Mouse (Mus musculus): ENCODE measurements at regions not wholly inside any gene's neighbourhood (a gene's known extent, or its start where the extent isn't known, plus 50 kb on each side); places are given as distances from the start of the nearest gene placed in this dataset.
A peak's percentile ranks its signal among the peaks of the same experiment; 100 is the strongest.

GRCm38 (mm10) chr16:8246445-8246844 is 178.5 kb downstream of the Tmem114 start:
- no peak for ATAC-seq (ENCODE audit: insufficient number of reproducible peaks, low FRiP score)
- 84% methylated on average over 3 of the region's 3 CpGs for WGBS
- no peaks in the 10 kb centered on the region for H3K27me3 ChIP-seq (replicated peaks)
- no peak overlapping the region for H3K4me2 ChIP-seq
- no peaks in the 10 kb centered on the region for H3K9me3 ChIP-seq (replicated peaks)
- H3K27ac ChIP-seq (ENCODE audit: poor library complexity, severe bottlenecking), result no peak overlapping the region
- H3K9ac ChIP-seq, result no peak overlapping the region
- H3K4me3 ChIP-seq, result no peak overlapping the region
- H3K36me3 ChIP-seq, result no peaks in the 10 kb centered on the region
- no peaks in the 10 kb centered on the region for H3K4me1 ChIP-seq (replicated peaks)

DNA sequence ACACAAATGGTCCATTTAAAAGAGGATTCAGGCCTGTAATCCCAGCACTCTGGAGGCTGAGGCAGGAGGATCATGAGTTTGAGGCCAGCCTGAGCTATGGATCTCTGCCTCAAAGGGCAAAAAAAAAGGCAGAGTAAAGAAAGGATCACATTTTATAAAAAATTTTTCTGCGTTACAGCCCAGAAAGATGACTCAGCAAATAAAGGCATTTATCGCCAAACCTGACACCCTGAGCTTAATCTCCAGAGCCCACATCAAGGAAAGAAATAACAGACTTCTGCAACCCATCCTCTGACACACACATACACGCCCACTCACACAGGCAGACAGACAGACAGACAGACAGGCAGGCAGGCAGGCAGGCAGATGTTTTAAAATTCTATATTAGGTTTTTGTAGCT is 179.3 kb downstream of the Tmem114 start:
- WGBS, result 80% methylated on average over 3 of the region's 3 CpGs
- no peak overlapping the region for H3K27ac ChIP-seq (ENCODE audit: poor library complexity, severe bottlenecking)
- H3K9me3 ChIP-seq (replicated peaks), result no peaks in the 10 kb centered on the region
- H3K4me2 ChIP-seq, result no peak overlapping the region
- no peak for ATAC-seq (ENCODE audit: insufficient number of reproducible peaks, low FRiP score)
- H3K36me3 ChIP-seq, result no peaks in the 10 kb centered on the region
- H3K9ac ChIP-seq, result no peak overlapping the region
- H3K4me1 ChIP-seq (replicated peaks), result no peaks in the 10 kb centered on the region
- H3K27me3 ChIP-seq (replicated peaks), result no peaks in the 10 kb centered on the region
- H3K4me3 ChIP-seq, result no peak overlapping the region

DNA sequence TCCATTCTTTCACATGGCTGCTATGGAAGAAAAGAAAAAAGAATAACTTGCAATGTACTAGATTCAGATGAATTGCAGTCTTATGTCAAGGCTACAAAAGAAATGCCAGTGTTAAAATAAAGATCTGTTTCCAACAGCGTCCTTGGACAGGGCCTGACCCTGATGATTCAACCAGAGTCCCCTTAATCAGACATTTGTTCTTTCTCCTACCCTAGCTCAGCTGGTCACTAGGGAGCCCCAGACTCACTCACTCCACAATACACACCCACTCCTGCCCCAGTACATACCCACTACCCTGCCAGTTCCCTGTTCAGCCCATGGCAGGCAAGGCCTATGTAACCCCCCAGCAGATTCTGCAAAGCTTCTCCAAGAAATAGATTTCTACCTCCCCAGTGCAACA is 190.6 kb downstream of the Tmem114 start:
- Histone ChIP-seq H3K9ac (no peak overlapping the region), H3K4me1 (replicated peaks) (peaks cover 7% of the 10 kb centered on the region; the same call in 1 of the 2 replicates), H3K27ac (ENCODE audit: poor library complexity, severe bottlenecking) (no peak overlapping the region), H3K9me3 (replicated peaks) (no peaks in the 10 kb centered on the region), H3K4me3 (no peak overlapping the region), H3K36me3 (no peaks in the 10 kb centered on the region), H3K27me3 (replicated peaks) (no peaks in the 10 kb centered on the region), H3K4me2 (no peak overlapping the region)
- no peak for ATAC-seq (ENCODE audit: insufficient number of reproducible peaks, low FRiP score)
- 76% methylated on average over 1 of the region's 1 CpGs for WGBS

GRCm38 (mm10) chr16:8232079-8232478 is 192.9 kb downstream of the Tmem114 start:
- Histone ChIP-seq H3K36me3 (no peaks in the 10 kb centered on the region), H3K27ac (ENCODE audit: poor library complexity, severe bottlenecking) (peak overlapping the region; percentile 90), H3K4me2 (no peak overlapping the region), H3K9me3 (replicated peaks) (no peaks in the 10 kb centered on the region), H3K4me3 (no peak overlapping the region), H3K4me1 (replicated peaks) (peaks cover 11% of the 10 kb centered on the region; the same call in 1 of the 2 replicates), H3K9ac (no peak overlapping the region), H3K27me3 (replicated peaks) (no peaks in the 10 kb centered on the region)
- 53% methylated on average over 4 of the region's 4 CpGs for WGBS
- ATAC-seq (ENCODE audit: insufficient number of reproducible peaks, low FRiP score), result 0 out of 2 replicates have a peak, but pooled peaks have one; percentile 66

DNA sequence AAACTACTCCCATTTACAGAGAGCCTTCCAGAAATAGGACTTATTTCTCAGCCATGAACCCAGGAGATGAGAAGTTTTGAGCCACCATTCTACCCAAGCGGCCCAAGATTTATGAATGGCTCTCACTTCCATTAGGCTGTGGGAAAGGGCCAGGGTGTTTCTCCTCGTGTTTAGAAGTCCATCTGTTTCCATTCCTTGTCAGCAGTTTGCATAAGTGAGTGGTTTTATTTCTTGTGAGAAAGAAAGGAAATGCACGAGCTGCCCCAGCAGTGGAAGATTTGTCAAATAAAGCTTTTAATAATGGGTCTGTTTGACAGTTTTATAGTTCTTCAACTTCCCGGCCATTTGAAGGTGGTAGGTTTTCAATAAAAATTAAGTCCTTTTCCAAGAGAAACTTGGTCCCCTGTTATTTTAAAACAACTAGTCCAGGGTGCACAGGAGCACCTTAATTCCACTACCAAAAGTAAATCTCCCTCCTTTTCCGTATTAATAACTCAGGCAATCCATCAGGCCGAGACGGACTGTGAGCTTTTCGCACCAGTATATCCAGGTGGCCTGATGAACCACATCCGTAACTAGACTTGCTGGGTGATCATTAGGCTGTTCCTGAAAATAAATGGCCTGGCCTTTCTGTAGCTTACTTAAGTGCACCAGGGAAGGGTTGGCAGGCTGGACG is 201.2 kb downstream of the Tmem114 start:
- no peak overlapping the region for H3K4me3 ChIP-seq
- H3K9ac ChIP-seq, result no peak overlapping the region
- no peak overlapping the region for H3K27ac ChIP-seq (ENCODE audit: poor library complexity, severe bottlenecking)
- no peak for ATAC-seq (ENCODE audit: insufficient number of reproducible peaks, low FRiP score)
- no peaks in the 10 kb centered on the region for H3K27me3 ChIP-seq (replicated peaks)
- H3K4me2 ChIP-seq, result no peak overlapping the region
- 79% methylated on average over 10 of the region's 10 CpGs for WGBS
- 0 out of 2 replicates have a peak, but pooled peaks cover 2% of the 10 kb centered on the region for H3K4me1 ChIP-seq (replicated peaks)
- no peaks in the 10 kb centered on the region for H3K9me3 ChIP-seq (replicated peaks)
- H3K36me3 ChIP-seq, result no peaks in the 10 kb centered on the region

DNA sequence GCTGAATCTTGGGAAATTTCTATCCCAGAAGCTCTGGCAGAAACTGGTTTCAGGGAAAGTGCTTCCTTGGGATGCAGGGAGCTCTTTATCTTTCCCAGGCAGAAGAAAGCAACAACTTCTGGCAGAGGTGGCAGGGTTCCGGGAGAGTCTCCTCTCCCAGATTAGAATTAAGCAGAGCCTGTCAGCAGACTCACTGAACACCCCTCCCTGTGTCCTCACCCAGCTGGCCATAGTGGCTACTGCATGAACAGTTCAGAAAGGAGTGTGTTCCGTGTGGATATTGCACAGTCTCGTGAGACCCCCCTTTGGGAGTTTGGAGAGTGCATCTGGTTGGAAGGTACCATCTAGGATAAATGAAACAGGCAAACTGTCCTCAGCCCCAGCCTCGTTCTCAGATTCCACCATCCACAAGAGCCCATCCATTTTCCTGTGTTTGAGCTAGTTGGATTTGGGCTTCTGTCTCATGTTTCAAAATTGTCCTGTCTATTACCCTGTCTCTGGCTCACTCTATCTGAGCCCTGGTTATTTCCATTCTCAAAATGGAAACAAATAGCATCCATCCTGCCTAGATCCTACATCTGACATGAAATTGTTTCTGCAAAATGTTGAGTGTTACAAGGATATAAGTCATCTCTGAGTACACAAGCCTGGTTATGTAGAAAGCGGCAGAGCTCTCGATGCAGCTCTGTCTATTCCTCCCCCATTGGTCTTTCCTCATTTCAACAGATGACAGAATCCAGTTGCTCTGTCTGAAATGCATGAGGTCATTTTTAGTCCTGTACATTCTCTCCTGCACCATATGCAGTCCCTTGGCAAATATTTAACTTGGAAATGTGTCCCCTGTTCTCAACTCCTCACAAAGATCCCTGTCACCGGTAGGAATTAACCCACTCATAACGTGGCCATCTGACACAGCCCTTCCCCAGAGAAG is 216.4 kb downstream of the Tmem114 start:
- Histone ChIP-seq H3K27me3 (replicated peaks) (no peaks in the 10 kb centered on the region), H3K27ac (ENCODE audit: poor library complexity, severe bottlenecking) (peak overlapping the region; percentile 35; the same call in 1 of the 2 replicates), H3K36me3 (no peaks in the 10 kb centered on the region), H3K9ac (no peak overlapping the region), H3K4me1 (replicated peaks) (peaks cover 18% of the 10 kb centered on the region), H3K4me3 (no peak overlapping the region), H3K9me3 (replicated peaks) (no peaks in the 10 kb centered on the region), H3K4me2 (peak overlapping the region; percentile 11)
- ATAC-seq (ENCODE audit: insufficient number of reproducible peaks, low FRiP score), result peak; percentile 55
- 34% methylated on average over 8 of the region's 8 CpGs for WGBS

DNA sequence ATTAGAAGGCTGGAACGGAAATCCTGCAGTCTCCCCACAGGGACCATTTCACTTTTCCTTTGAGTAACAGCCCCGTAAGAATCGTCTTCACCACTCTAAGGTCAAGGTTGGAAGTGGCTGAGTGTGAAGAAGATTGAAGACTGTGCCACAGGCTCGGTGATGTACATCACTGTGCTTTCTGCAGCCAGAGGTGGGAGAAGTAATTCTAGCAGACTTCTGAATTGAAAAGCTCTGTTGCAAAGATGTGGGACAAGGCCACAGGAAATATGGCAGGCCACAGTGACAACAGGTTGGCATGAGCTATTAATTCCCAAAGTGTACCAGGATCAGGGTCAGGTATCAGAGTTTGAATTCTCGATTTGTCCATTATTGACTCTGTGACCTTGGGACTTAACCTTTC is 219.9 kb downstream of the Tmem114 start:
- no peak overlapping the region for H3K4me2 ChIP-seq
- no peaks in the 10 kb centered on the region for H3K9me3 ChIP-seq (replicated peaks)
- no peaks in the 10 kb centered on the region for H3K36me3 ChIP-seq
- no peaks in the 10 kb centered on the region for H3K27me3 ChIP-seq (replicated peaks)
- H3K9ac ChIP-seq, result no peak overlapping the region
- H3K4me3 ChIP-seq, result no peak overlapping the region
- 76% methylated on average over 5 of the region's 5 CpGs for WGBS
- H3K4me1 ChIP-seq (replicated peaks), result peaks cover 18% of the 10 kb centered on the region
- H3K27ac ChIP-seq (ENCODE audit: poor library complexity, severe bottlenecking), result no peak overlapping the region
- no peak for ATAC-seq (ENCODE audit: insufficient number of reproducible peaks, low FRiP score)

GRCm38 (mm10) chr16:8201306-8201705 is 223.6 kb downstream of the Tmem114 start:
- Histone ChIP-seq H3K4me1 (replicated peaks) (no peaks in the 10 kb centered on the region), H3K9ac (no peak overlapping the region), H3K27me3 (replicated peaks) (no peaks in the 10 kb centered on the region), H3K9me3 (replicated peaks) (no peaks in the 10 kb centered on the region; the same call in 1 of the 2 replicates), H3K4me2 (no peak overlapping the region), H3K4me3 (no peak overlapping the region), H3K36me3 (no peaks in the 10 kb centered on the region), H3K27ac (ENCODE audit: poor library complexity, severe bottlenecking) (no peak overlapping the region)
- ATAC-seq (ENCODE audit: insufficient number of reproducible peaks, low FRiP score), result no peak
- WGBS, result 63% methylated on average over 3 of the region's 3 CpGs

DNA sequence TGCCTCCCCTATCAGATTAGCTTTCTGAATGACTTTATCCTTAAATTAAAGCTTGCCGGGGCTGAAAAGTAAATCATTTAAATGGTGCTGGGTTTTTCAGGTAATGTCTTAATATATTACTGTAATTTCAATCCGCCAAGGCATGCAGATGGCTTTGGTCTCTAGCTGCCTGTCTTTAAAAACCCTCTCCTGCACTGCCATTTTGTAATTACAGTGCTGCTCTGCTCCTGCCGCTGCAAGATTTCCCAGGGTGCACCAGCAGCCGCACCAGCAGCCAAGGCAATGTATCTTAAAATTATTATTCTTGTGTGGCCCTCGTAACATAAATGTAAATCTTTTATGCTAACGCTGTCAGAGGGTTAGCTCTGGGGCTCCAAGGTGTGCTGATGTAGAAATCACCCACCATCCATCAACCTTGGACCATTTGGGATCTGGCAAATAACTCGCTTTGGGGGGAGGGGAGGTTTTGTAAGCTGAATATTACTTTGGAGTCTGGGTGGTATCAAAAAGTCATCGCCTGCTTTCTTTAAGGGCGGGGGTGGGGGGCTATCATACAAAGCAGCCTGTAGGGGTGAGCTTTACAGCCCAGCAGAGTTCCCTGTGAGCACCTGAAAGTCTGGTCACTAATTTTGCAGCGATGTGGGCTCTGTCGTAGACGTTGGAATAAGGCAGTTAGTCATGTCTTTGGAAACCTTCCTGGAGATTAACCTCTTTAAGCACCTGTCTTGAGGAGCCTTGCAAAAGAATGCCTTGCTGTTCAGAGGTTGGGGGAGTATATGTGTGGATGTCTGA is 226.0 kb downstream of the Tmem114 start:
- WGBS, result 77% methylated on average over 12 of the region's 12 CpGs
- Histone ChIP-seq H3K27ac (ENCODE audit: poor library complexity, severe bottlenecking) (no peak overlapping the region), H3K9me3 (replicated peaks) (no peaks in the 10 kb centered on the region; the same call in 1 of the 2 replicates), H3K9ac (no peak overlapping the region), H3K4me2 (no peak overlapping the region), H3K36me3 (no peaks in the 10 kb centered on the region), H3K4me1 (replicated peaks) (no peaks in the 10 kb centered on the region), H3K4me3 (no peak overlapping the region), H3K27me3 (replicated peaks) (no peaks in the 10 kb centered on the region)
- ATAC-seq (ENCODE audit: insufficient number of reproducible peaks, low FRiP score), result no peak

DNA sequence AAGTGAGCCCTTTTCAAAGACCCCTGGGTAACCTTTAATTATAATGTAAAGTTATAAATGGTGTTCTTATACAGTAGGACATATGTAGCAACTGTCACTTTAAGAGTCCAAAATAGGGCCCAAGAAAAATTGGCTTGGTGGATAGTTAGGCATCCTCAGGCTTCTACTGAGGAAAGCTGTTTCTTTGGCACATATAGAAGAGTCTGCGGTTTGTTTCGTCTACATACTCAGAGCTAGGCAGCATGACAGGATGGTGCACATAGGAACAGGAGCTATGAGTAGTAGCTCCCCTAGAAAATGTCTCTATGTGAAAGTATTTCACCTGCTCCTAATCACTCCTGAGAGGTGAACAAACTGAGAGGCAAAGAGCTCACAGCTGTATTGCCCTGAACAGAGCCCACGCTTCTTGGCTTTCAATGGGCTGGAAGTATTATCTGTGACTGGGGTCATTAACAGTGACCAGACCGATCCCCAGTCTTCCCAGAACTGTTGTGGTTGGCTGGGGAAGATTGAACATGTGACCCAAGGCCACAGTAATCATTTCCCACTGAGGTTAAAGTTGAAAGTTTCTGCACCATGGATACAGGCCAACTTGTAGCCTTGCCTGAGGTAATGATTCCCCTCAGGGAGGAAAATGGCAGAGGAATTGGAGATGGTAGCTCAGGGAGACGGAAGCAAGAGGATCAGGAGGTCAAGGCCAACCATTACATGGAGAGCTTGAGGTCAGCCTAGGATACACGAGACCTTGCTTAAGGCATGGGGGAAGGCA is 235.3 kb downstream of the Tmem114 start:
- Histone ChIP-seq H3K27me3 (replicated peaks) (no peaks in the 10 kb centered on the region), H3K27ac (ENCODE audit: poor library complexity, severe bottlenecking) (no peak overlapping the region), H3K9me3 (replicated peaks) (no peaks in the 10 kb centered on the region), H3K36me3 (no peaks in the 10 kb centered on the region), H3K4me1 (replicated peaks) (no peaks in the 10 kb centered on the region), H3K4me2 (no peak overlapping the region), H3K4me3 (no peak overlapping the region), H3K9ac (no peak overlapping the region)
- 79% methylated on average over 6 of the region's 6 CpGs for WGBS
- ATAC-seq (ENCODE audit: insufficient number of reproducible peaks, low FRiP score), result no peak
